Mouse (Mus musculus): ENCODE data around the gene Vezt.

Gene Vezt

DNA sequence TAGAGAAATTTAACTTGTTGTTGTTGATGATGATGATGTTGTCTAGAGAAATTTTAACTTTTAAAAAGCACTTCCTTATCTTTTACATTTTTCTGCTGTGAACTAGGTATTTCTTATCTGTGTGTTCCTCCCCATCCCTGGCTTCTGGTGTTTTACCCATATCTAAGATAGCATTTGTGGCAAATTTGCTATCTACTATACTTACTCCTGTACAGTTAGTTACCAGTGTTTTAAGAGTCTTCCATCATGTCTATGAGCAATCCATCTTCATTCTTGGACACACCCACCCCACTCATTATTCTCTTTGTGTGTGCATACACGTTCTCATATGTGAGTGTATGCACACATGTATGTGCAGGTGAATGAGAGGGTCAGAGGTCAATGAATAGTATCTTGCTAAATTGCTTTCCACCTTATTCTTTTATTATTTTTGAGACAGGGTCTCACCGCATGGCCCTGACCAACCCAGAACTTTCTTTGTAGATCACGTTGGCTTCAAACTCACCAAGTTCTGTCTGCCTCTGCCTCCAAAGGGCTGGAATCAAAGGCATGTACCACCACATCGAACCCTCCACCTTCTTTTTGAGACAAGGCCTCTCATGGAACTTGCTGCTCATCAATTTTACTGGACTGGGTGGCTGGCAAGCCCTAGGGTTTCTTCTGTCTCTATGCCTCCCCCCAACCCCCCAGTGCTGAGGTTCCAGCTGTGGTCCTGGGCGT, 123.3 kb downstream of the Vezt start:
- no peak for DNase-seq (ENCODE audit: low read depth)

DNA sequence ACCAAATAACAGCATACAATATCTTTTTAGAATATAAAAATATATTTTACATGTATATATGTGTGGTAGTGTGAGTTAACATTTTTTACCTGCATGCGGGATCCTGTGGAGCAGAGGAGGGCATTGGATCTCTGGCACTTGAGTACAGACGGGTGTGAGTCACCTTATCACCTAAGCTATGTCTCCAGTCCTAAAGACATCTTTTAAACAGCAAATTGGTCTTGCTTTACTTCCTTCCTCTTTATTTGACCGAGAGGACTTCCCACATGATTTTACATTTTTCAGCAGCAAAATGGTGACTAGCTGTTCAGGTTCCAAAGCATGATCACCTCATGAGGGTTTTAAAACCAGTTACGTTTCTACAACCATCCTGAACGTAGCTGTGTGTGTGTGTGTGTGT, 124.3 kb downstream of the Vezt start:
- no peak for DNase-seq (ENCODE audit: low read depth)

DNA sequence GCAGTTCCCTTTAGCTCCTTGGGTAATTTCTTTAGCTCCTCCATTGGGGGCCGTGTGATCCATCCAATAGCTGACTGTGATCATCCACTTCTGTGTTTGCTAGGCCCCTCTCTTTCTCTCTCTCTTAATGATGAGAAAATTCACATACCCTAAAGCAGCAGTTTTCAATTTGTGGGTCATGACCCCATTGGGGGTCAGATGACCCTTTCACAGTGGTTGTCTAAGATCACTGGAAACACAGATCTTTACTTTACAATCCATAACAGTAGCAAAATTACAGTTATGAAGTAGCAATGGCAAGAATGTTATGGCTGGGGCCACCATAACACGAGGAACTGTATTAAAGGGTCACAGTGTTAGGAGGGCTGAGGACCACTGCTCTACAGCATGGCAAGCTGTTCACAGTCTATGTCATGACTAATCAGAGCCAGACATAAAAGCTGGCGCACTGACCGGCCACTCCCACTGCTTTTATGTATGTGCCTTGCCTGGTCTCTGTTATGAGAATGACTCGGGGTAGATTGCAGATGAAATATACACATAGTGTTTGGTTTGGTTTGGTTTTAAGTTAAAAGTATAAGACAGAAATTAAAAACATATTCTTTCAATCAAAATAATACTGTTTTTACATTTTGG, 125.7 kb downstream of the Vezt start:
- no peak for DNase-seq (ENCODE audit: low read depth)

DNA sequence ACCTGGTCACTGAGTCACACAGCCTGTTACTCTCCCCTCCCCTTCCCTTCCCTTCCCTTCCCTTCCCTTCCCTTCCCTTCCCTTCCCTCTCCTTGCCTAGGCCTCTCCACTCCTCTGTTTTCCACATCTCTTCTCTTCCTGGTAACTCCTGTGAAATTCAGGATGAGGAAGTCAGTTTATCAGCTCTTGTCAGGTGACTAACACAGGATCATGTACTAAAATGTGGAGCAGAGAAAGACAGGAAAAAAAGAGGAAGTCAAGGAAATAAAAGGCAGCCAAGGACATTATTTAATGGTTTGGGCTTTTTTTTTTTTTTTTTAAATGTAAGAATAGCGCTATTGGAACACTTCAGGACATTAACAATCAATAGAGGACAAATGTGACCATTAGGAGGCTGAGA, 126.6 kb downstream of the Vezt start:
- DNase-seq (ENCODE audit: low read depth), result no peak

DNA sequence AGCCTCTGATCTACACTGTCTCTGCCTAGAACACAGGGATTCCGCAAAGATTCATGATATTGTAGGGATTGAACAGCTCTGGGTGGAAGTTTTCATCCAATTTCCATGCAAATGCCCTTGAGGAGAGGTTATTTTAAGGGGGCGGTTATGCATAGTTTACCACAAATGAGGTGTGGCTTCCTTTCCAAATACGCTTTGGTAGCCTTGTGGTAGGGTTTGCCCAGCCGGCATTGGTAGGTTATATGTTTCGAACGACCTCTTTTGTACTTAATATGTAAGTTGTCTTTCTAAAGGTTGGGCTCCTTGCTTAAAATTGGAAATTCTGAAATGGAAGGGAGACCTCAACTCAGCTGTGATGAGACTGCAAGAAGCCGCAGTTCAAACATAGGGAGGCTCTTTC, 127.1 kb downstream of the Vezt start:
- no peak for DNase-seq (ENCODE audit: low read depth)

DNA sequence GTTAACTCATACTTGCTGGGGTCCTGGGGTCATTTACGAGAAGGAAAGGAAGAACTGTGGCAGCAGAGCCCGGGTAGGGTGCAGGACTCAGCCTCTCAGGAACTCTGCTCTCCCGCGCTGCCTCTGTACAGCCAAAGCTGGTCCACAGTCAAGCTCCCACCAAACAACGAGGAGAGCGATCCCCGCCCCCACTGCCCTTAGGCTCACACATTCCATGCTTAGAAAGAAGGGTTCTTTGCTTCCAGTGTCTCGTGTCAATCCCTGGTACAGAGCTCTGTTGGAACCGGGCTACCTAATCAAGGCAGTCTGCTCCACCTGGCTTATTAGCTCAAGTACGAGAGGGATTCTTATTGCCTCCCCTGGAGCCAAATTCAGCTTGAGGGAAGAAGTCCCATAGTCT, 128.2 kb downstream of the Vezt start:
- no peak for DNase-seq (ENCODE audit: low read depth)

DNA sequence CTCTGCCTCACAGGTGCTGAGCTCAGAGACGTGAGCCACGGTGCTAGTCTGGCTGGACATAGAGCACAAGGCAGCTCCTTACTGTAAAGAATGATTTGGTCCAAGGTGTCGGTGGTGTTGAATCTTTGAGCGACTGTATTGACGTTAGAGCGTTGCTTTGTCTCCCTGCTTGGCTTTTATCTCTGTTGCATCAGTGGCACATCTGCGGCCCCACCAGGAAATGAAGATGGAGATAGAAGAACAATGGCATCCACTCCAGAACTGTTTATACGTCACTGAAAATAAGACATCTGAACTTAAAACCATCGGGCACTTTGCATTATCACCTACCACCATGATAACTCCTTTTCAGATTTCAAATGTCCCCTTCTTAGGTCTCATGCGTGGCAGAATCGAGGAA, 135.7 kb downstream of the Vezt start:
- no peak for DNase-seq (ENCODE audit: low read depth)

DNA sequence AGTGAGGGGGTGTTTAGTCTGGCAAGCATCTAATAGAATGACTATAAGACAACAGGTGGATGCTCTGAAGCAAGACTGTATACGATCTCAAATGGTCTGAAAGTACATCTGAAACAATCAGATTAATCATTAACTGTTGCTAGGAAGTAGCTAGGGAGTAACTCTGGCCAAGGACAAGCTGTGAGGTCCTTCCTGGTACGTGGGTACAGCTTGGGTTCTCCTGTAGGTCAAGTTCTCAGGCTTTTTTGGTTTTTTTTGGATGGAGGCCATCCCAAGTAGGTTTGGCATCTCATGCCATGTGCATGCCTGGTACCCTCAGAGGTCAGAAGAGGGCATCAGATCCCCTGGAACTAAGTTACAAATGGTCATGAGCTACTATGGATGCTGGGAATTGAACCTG, 136.3 kb downstream of the Vezt start:
- no peak for DNase-seq (ENCODE audit: low read depth)

DNA sequence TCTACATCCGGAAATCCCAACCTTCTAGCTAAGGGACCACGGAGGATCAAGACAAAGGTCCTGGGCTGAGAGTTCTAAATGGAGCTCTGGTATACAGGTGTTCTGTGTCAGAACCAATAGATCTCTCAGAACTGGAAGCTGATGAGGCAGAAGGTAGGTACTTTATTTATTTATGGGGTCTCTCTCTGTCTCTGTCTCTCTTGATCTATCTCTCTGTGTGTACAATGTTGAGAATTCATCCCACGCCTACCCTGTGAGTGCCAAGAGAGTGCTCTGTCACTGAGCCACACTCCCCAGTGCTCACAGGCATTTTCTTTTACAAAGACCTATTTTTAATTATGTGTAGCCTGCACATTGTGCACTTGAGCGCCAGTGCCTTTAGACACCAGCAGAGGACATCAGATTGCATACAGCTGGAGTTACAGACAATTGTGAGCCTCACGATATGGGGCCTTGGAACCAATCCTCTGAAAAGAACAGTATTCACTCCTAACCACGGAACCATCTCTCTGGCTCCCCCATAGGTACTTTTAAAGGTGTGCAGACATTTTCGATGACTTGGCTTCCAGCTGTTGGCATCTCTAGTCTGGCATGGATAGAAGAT, 138.5 kb downstream of the Vezt start, which contains the start of gene Metap2:
Gene Metap2, minus strand, starts transcription at position 51 of the 604 bp plus-strand sequence.
- no peak for DNase-seq (ENCODE audit: low read depth)

DNA sequence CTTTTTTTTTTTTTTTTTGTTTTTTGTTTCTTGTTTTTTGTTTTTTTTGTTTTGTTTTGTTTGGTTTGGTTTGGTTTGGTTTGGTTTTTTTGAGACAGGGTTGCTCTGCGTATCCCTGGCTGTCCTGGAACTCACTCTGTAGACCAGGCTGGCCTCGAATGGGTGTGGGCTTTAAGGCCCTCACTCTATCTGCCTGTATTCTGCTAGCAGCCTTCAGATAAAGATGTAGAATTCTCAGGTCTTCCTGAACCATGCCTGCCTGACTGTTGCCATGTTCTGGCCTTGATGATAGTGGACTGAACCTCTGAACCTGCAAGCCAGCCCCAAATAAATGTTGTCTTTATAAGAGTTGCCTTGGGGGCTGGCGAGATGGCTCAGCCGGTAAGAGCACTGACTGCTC, 143.1 kb downstream of the Vezt start:
- DNase-seq (ENCODE audit: low read depth), result no peak

DNA sequence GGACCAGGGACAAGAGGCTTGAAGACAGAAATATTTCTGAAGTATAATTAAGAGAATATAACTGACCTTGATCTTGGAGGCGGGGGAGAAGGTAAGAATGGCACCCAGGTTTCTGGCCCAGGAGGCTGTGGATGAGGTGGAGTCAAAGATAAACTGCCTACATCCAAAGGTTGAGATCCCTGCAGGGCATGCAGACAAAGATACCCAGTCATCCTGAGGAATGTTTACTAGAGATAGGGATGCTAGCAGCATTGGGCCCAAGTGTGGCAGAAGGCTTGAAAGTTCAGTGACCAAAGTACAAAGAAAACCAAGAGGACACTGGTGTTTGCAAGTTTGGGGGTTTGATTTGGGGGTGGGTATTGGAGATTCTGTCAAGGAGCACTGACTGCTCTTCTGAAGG, 144.6 kb downstream of the Vezt start:
- DNase-seq (ENCODE audit: low read depth), result no peak

DNA sequence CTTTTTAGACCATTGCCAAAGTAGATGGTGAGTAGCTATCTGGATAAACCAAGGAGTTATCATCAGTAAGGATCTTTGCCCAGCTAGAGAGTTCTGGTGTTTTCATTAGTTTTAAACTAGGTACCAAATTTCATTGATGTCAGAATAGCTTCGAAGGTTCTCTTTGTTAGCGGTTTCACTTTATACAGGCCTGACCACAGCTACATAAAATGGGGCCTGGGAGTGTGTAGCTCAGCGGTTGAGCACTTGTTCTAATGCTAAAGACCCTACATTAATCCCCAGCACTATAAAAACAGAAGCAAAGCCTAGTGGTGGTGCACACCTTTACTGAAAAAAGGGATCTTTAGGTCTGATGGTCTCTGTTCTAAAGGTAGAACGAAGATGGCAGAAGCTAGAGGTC, 145.1 kb downstream of the Vezt start:
- DNase-seq (ENCODE audit: low read depth), result no peak

DNA sequence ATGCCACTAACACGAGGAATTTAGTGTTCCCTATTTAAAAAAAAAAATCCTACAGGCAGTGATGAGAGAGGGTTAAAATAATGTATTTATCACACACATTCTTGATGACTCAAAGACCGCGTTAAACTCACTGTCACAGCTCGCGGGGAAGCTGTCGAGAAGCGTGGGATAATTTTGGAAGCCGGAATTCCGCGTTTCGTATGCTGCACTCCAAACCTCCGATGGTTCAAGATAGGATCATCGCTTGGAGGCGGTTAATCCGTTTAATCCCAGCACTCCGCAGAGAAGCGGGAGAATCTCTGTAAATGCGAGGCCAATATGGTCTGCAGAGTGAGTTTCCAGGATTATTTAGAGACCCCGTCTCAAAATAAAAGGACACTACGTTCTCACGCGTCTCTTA, 145.6 kb downstream of the Vezt start:
- DNase-seq (ENCODE audit: low read depth), result no peak

DNA sequence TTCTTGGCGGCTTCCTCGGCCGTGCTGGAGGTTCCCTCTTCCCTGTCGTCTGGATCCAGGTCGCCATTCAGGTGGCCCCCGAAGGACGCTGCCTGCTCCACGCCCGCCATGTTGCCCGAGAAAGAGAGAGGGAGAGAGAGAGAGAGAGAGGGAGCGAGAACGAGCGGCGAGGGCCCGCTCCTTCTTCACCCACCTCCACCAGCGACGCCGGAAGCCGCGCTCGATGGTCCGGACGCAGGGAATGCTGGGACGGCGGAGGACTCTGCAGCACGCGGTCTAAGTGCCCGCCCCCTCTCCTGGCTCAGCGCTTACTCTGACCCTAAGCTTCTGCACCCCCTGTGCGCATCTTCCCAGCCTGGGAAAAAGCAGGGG, 146.1 kb downstream of the Vezt start:
- peak; percentile 79 for DNase-seq (ENCODE audit: low read depth)

Data from c-Kit-positive CD71-positive TER-119-negative erythroid progenitor cells, embryonic 14.5 days (primary cell).